Mouse (Mus musculus): Measurements from ENCODE around the gene Wbp11.
"Not testable (repeated sequence)": the region's sequence is repeated elsewhere in the genome, so short reads cannot be mapped to it uniquely, and the experiment has no call there.

The Wbp11 gene

DNA sequence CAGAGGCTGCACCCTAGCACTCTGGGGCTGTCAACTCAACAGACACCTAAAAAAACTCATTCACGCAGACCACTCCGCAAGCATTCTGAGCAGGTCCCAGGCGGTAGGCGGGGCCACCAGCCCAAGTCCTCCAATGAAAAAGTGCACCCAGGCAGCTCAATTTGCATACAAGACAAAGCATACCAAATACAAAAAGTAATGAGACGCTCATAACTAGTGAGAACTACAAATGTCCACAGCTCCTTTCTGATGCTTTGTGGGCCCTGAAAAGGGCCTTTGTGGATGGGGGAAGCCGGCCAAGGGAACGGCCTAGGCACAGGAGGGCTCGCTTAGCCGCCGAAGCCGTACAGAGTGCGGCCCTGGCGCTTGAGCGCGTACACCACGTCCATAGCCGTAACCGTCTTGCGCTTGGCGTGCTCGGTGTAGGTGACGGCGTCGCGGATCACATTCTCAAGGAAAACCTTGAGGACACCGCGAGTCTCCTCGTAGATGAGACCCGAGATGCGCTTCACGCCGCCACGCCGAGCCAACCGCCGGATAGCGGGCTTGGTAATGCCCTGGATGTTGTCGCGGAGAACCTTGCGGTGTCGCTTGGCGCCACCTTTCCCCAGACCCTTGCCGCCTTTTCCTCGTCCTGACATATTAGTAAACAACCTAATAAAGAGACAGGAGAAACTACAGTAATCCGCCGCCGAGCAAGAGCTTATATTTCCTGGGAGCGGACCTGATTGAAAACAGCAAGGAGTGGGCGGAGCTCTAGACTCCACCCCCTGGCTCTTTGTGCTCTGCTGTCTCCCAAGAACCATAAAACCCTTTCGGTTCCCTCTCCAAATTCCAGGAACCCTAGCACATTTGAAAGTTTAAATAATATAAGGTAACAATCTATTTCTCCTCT, 24.0 kb downstream of the Wbp11 start, which contains the start of gene Hist4h4:
Hist4h4 (minus strand) TSS at position 677 of the 895 bp plus-strand sequence.
- peak; percentile 98 for DNase-seq (ENCODE audit: low read depth, low spot score)

- no peak for DNase-seq (ENCODE audit: low read depth, low spot score)
These were observed 24.8 kb downstream of the Wbp11 start for GRCm38 (mm10) chr6:136803093-136803738.

DNA sequence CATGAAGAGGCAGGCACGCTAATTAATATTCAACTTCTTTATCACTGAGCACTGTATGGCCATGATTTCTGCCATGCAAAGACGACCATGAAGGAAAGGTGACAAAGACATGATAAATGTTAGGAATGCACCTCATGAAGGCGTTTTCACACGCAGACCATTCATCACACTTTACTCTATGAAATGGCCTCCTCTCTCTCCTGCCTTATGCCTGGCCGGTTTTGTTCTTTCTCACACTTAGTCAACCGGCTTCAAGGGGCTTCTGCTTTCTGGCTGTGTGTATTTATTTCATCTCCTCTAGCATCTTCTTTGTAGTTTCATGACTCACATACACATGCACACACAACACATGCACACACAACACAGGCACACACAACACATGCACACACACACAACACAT, 26.8 kb downstream of the Wbp11 start:
- no peak for DNase-seq (ENCODE audit: low read depth, low spot score)

DNA sequence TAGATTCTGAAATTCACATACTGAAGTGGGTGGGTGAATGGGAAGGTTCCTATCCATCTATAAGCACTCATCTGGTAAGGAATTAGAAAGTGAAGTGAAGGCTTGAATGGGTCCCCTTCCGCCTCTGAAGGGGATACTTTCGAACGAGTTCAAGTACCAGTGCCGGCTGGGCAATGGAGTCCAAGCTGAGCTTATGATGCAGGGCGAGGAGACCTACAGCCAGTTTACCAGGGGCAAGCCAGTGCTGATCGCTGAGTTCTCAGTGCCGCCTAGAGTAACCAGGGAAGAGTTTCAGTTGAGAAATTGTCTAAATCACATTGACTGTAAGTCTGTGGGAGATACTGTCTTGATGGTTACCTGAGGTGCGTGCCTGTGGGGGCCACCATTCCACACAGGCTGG, 27.3 kb downstream of the Wbp11 start:
- DNase-seq (ENCODE audit: low read depth, low spot score) = no peak

GRCm38 (mm10) chr6:136797874-136798693, 29.9 kb downstream of the Wbp11 start:
- DNase-seq (ENCODE audit: low read depth, low spot score) = not testable (repeated sequence)

GRCm38 (mm10) chr6:136795850-136796249, 32.2 kb downstream of the Wbp11 start:
- no peak for DNase-seq (ENCODE audit: low read depth, low spot score)

- DNase-seq (ENCODE audit: low read depth, low spot score) = no peak
These were observed 32.9 kb downstream of the Wbp11 start for GRCm38 (mm10) chr6:136795110-136795509.

GRCm38 (mm10) chr6:136793831-136794525, 34.1 kb downstream of the Wbp11 start:
- no peak for DNase-seq (ENCODE audit: low read depth, low spot score)

GRCm38 (mm10) chr6:136792884-136793758, 34.9 kb downstream of the Wbp11 start:
- no peak for DNase-seq (ENCODE audit: low read depth, low spot score)

GRCm38 (mm10) chr6:136789391-136789971, 38.6 kb downstream of the Wbp11 start:
- DNase-seq (ENCODE audit: low read depth, low spot score) = no peak

DNA sequence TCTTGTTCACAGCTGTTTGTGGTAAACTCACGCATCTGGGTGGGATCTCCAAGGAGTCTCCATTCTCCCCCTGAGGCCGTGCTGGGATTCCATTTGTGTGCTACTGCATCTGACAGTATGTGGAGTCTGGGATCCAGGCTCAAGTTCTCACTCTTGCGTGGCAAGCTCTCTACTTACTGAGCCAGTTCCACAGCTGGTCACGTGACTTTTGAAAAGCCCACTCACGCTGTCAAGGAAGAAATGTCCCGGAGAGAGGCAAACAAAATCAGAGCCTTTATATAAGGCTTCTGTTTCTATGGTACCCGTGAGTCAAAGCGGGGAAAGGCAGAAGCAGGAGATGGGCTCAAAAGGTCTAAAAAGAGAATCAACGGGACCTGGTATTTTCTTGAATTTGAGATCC, 45.3 kb downstream of the Wbp11 start:
- no peak for DNase-seq (ENCODE audit: low read depth, low spot score)

DNA sequence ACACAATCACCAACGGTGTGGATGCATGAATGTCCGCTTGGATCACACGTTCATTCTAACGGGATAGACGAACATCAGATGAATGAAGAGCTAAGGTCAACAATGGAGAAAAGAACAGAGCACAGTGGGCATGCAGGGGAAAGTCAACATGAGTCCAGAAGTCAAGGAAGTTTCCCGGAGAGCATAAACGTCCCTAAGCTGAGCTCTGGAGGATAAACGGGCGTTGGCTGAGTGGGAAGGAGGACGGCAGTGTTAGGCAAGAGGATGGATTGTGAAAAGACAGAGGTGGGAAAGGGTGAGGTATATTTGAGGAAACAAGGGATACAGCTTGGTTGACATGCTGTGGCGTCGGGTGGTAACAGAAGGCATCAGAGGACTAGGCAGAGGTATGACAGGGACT, 45.9 kb downstream of the Wbp11 start:
- no peak for DNase-seq (ENCODE audit: low read depth, low spot score)

- no peak for DNase-seq (ENCODE audit: low read depth, low spot score)
These were observed 46.6 kb downstream of the Wbp11 start, which contains the start of gene Gucy2c for GRCm38 (mm10) chr6:136781377-136781986. Gucy2c (minus strand) TSS chr6:136781765.

- no peak for DNase-seq (ENCODE audit: low read depth, low spot score)
These were observed 51.6 kb downstream of the Wbp11 start for GRCm38 (mm10) chr6:136776392-136776791.

GRCm38 (mm10) chr6:136769859-136770258, 58.2 kb downstream of the Wbp11 start:
- DNase-seq (ENCODE audit: low read depth, low spot score) = no peak

DNA sequence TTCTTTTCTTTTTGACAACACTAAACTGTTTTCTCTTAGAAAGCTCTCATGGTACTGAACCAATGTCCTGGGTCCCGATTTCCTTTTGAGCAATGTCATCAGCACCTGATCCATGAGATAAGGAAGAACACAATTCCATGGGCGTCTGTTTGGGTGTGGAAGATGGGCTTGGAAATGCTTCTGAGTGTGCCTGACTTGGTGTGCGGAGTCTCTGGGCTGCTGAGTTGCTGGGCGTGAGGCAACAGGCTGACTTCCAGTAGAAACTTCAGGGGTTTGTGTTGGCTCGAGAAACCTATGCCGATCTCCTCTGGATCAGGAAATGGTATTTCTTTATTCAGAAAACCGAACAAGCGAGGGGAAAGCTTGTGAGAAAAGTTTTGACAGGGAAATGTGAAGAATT, 58.9 kb downstream of the Wbp11 start:
- DNase-seq (ENCODE audit: low read depth, low spot score) = no peak

- DNase-seq (ENCODE audit: low read depth, low spot score) = no peak
These were observed 64.1 kb downstream of the Wbp11 start for GRCm38 (mm10) chr6:136763912-136764311.
